Mouse (Mus musculus): ENCODE measurements around the gene Ppfia4. TPM values are rescaled to one million over a fixed set of nuclear protein-coding genes. Genes with fewer than 3 reads are reported as not detected.
A peak's percentile ranks its signal among the peaks of the same experiment; 100 is the strongest.

Gene Ppfia4
- polyA plus RNA-seq, 1 experiment = 5.1 TPM

- no peaks in the 10 kb centered on the region for H3K36me3 ChIP-seq (ENCODE audit: control insufficient read depth, insufficient read depth, low read length)
These were observed 52.6 kb downstream of the Ppfia4 start for GRCm38 (mm10) chr1:134280174-134280573.

GRCm38 (mm10) chr1:134276823-134277222, 55.9 kb downstream of the Ppfia4 start:
- Histone ChIP-seq H3K4me1 (ENCODE audit: control insufficient read depth, insufficient read depth, low read length) (no peaks in the 10 kb centered on the region), H3K27me3 (ENCODE audit: control insufficient read depth, insufficient read depth, low read length) (no peaks in the 10 kb centered on the region), H3K36me3 (ENCODE audit: control insufficient read depth, insufficient read depth, low read length) (no peaks in the 10 kb centered on the region), H3K27ac (ENCODE audit: control insufficient read depth, insufficient read depth, low read depth, low read length) (no peak overlapping the region), H3K4me3 (ENCODE audit: control insufficient read depth, low read depth, low read length) (no peak overlapping the region)
- TF ChIP-seq POLR2A (IDR thresholded peaks at IDR 0.05; ENCODE audit: control insufficient read depth, low read depth, low read length) = no peak
- no peak for TF ChIP-seq CTCF (IDR thresholded peaks at IDR 0.05; ENCODE audit: control insufficient read depth, insufficient read depth, insufficient replicate concordance, low read depth, low read length)

More at GRCm38 (mm10) chr1:134280174-134280573, 52.6 kb downstream of the Ppfia4 start:
- no peak overlapping the region for H3K27ac ChIP-seq (ENCODE audit: control insufficient read depth, insufficient read depth, low read depth, low read length)
- TF ChIP-seq CTCF (IDR thresholded peaks at IDR 0.05; ENCODE audit: control insufficient read depth, insufficient read depth, insufficient replicate concordance, low read depth, low read length) (no peak), POLR2A (IDR thresholded peaks at IDR 0.05; ENCODE audit: control insufficient read depth, low read depth, low read length) (no peak)
- H3K27me3 ChIP-seq (ENCODE audit: control insufficient read depth, insufficient read depth, low read length) = no peaks in the 10 kb centered on the region
- H3K4me3 ChIP-seq (ENCODE audit: control insufficient read depth, low read depth, low read length) = no peak overlapping the region
- H3K4me1 ChIP-seq (ENCODE audit: control insufficient read depth, insufficient read depth, low read length) = no peaks in the 10 kb centered on the region

- no peaks in the 10 kb centered on the region for H3K27me3 ChIP-seq (ENCODE audit: control insufficient read depth, insufficient read depth, low read length)
These were observed 56.9 kb downstream of the Ppfia4 start for GRCm38 (mm10) chr1:134275616-134276464.

GRCm38 (mm10) chr1:134274483-134274920, 58.2 kb downstream of the Ppfia4 start:
- no peak overlapping the region for H3K27ac ChIP-seq (ENCODE audit: control insufficient read depth, insufficient read depth, low read depth, low read length)
- no peaks in the 10 kb centered on the region for H3K27me3 ChIP-seq (ENCODE audit: control insufficient read depth, insufficient read depth, low read length)
- H3K36me3 ChIP-seq (ENCODE audit: control insufficient read depth, insufficient read depth, low read length) = no peaks in the 10 kb centered on the region
- H3K4me1 ChIP-seq (ENCODE audit: control insufficient read depth, insufficient read depth, low read length) = no peaks in the 10 kb centered on the region
- H3K4me3 ChIP-seq (ENCODE audit: control insufficient read depth, low read depth, low read length) = no peak overlapping the region
- TF ChIP-seq CTCF (IDR thresholded peaks at IDR 0.05; ENCODE audit: control insufficient read depth, insufficient read depth, insufficient replicate concordance, low read depth, low read length) (no peak), POLR2A (IDR thresholded peaks at IDR 0.05; ENCODE audit: control insufficient read depth, low read depth, low read length) (no peak)

More at GRCm38 (mm10) chr1:134275616-134276464, 56.9 kb downstream of the Ppfia4 start:
- Histone ChIP-seq H3K27ac (ENCODE audit: control insufficient read depth, insufficient read depth, low read depth, low read length) (peak overlapping the region; percentile 60), H3K4me3 (ENCODE audit: control insufficient read depth, low read depth, low read length) (no peak overlapping the region), H3K4me1 (ENCODE audit: control insufficient read depth, insufficient read depth, low read length) (no peaks in the 10 kb centered on the region), H3K36me3 (ENCODE audit: control insufficient read depth, insufficient read depth, low read length) (no peaks in the 10 kb centered on the region)
- TF ChIP-seq POLR2A (IDR thresholded peaks at IDR 0.05; ENCODE audit: control insufficient read depth, low read depth, low read length) = no peak
- no peak for TF ChIP-seq CTCF (IDR thresholded peaks at IDR 0.05; ENCODE audit: control insufficient read depth, insufficient read depth, insufficient replicate concordance, low read depth, low read length)

- TF ChIP-seq CTCF (IDR thresholded peaks at IDR 0.05; ENCODE audit: control insufficient read depth, insufficient read depth, insufficient replicate concordance, low read depth, low read length) = no peak
- TF ChIP-seq POLR2A (IDR thresholded peaks at IDR 0.05; ENCODE audit: control insufficient read depth, low read depth, low read length) = no peak
- H3K27me3 ChIP-seq (ENCODE audit: control insufficient read depth, insufficient read depth, low read length) = no peaks in the 10 kb centered on the region
These were observed 59.0 kb downstream of the Ppfia4 start for GRCm38 (mm10) chr1:134273493-134274395.

GRCm38 (mm10) chr1:134272754-134273250, 59.9 kb downstream of the Ppfia4 start:
- TF ChIP-seq CTCF (IDR thresholded peaks at IDR 0.05; ENCODE audit: control insufficient read depth, insufficient read depth, insufficient replicate concordance, low read depth, low read length) = no peak
- TF ChIP-seq POLR2A (IDR thresholded peaks at IDR 0.05; ENCODE audit: control insufficient read depth, low read depth, low read length) = no peak
- no peaks in the 10 kb centered on the region for H3K4me1 ChIP-seq (ENCODE audit: control insufficient read depth, insufficient read depth, low read length)

More at GRCm38 (mm10) chr1:134273493-134274395, 59.0 kb downstream of the Ppfia4 start:
- no peaks in the 10 kb centered on the region for H3K4me1 ChIP-seq (ENCODE audit: control insufficient read depth, insufficient read depth, low read length)
- no peak overlapping the region for H3K27ac ChIP-seq (ENCODE audit: control insufficient read depth, insufficient read depth, low read depth, low read length)
- no peak overlapping the region for H3K4me3 ChIP-seq (ENCODE audit: control insufficient read depth, low read depth, low read length)
- H3K36me3 ChIP-seq (ENCODE audit: control insufficient read depth, insufficient read depth, low read length) = no peaks in the 10 kb centered on the region

More at GRCm38 (mm10) chr1:134272754-134273250, 59.9 kb downstream of the Ppfia4 start:
- no peak overlapping the region for H3K27ac ChIP-seq (ENCODE audit: control insufficient read depth, insufficient read depth, low read depth, low read length)
- H3K36me3 ChIP-seq (ENCODE audit: control insufficient read depth, insufficient read depth, low read length) = no peaks in the 10 kb centered on the region
- H3K27me3 ChIP-seq (ENCODE audit: control insufficient read depth, insufficient read depth, low read length) = no peaks in the 10 kb centered on the region
- H3K4me3 ChIP-seq (ENCODE audit: control insufficient read depth, low read depth, low read length) = no peak overlapping the region

All from testis, adult 2 months (tissue).